Mouse (Mus musculus): ENCODE measurements around the gene Nxpe2. TPM values are rescaled to one million over a fixed set of nuclear protein-coding genes. Genes with fewer than 3 reads are reported as not detected.

Nxpe2 gene
- 3.4 TPM for polyA plus RNA-seq (2014; fragmentation: Illumina TruSeq; extraction: RNeasy Lipid Tissue Mini Kit (QIAGEN cat#74804); ENCODE audit: low read depth, low replicate concordance)

DNA sequence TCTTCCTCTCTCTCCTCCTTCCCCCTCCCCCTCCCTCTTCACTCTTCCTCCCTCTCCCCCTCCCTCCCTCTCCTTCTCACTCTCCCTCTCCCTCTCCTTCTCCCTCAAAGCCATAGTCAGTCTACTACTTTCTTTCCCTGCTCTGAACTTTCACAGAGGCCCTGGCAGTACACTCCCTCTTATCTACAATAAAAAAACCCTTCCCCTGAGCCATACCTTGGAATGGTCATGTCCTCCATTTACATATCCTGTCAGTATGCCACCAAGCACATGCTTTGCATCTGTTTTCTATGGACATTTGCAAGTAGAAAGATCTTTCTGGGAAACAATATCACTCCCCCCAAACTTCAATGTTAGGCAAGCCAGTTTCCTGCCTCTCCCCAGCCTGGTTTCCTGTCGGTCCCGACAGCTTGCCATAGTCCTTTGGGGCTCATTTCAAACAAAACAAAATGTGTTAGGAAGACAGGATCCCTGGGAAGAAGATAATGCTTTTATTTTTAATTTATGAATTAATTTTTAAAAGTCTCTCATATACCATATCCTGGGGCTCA lies at the start of gene Nxpe2:
Gene Nxpe2, minus strand, starts transcription at position 307 of the 551 bp plus-strand sequence.

Other genes with a start within 250 kb of the Nxpe2 start
- gene Nxpe4, start 191.4 kb downstream of the Nxpe2 start, polyA plus RNA-seq (2014; fragmentation: Illumina TruSeq; extraction: RNeasy Lipid Tissue Mini Kit (QIAGEN cat#74804); ENCODE audit: low read depth, low replicate concordance), result 8.1 TPM
- 171 TPM for gene Rexo2, start 127.2 kb upstream of the Nxpe2 start, polyA plus RNA-seq (2014; fragmentation: Illumina TruSeq; extraction: RNeasy Lipid Tissue Mini Kit (QIAGEN cat#74804); ENCODE audit: low read depth, low replicate concordance)
- 139 TPM for gene Rbm7, start 141.8 kb upstream of the Nxpe2 start, polyA plus RNA-seq (2014; fragmentation: Illumina TruSeq; extraction: RNeasy Lipid Tissue Mini Kit (QIAGEN cat#74804); ENCODE audit: low read depth, low replicate concordance)
- not detected for gene Gm5617, start 142.0 kb upstream of the Nxpe2 start, polyA plus RNA-seq (2014; fragmentation: Illumina TruSeq; extraction: RNeasy Lipid Tissue Mini Kit (QIAGEN cat#74804); ENCODE audit: low read depth, low replicate concordance)

Measured in adrenal gland, adult 10 weeks (tissue).